In genomic region chr10:117312168-117312567, GRCm38 (mm10) we compare ENCODE assay signal across 31 mouse cellular contexts. TPM values are rescaled to one million over a fixed set of nuclear protein-coding genes. Genes with fewer than 3 reads are reported as not detected.
"Had no signal": no experiment of that assay in that cellular context is flagged by ENCODE, and none has a peak within 500 bp of the region (broad histone marks: within the 10 kb centered on the region; RNA-seq: fewer than 3 reads in every experiment).

No protein-coding gene starts in this region.

- H3K9ac ChIP-seq: embryonic facial prominence, embryonic 12.5 days; embryonic facial prominence, embryonic 13.5 days; embryonic facial prominence, embryonic 15.5 days; forebrain, embryonic 12.5 days; forebrain, embryonic 13.5 days; forebrain, embryonic 15.5 days; forebrain, postnatal 0 days had no signal

- H3K4me2 ChIP-seq: embryonic facial prominence, embryonic 12.5 days; embryonic facial prominence, embryonic 13.5 days; embryonic facial prominence, embryonic 15.5 days; forebrain, embryonic 12.5 days; forebrain, embryonic 13.5 days; forebrain, embryonic 15.5 days had no signal

- H3K36me3 ChIP-seq: embryonic facial prominence, embryonic 10.5 days; embryonic facial prominence, embryonic 12.5 days; embryonic facial prominence, embryonic 13.5 days; embryonic facial prominence, embryonic 15.5 days; forebrain, embryonic 10.5 days; forebrain, embryonic 12.5 days; forebrain, embryonic 15.5 days had no signal

- H3K9me3 ChIP-seq: embryonic facial prominence, embryonic 10.5 days; embryonic facial prominence, embryonic 12.5 days; embryonic facial prominence, embryonic 13.5 days; embryonic facial prominence, embryonic 15.5 days; forebrain, embryonic 10.5 days; forebrain, embryonic 12.5 days; forebrain, embryonic 13.5 days; forebrain, embryonic 15.5 days had no signal

- ATAC-seq: forebrain, embryonic 13.5 days; forebrain, embryonic 14.5 days; forebrain, embryonic 15.5 days; forebrain, embryonic 16.5 days; forebrain, postnatal 0 days had no signal

- H3K4me3 ChIP-seq: embryonic facial prominence, embryonic 10.5 days; embryonic facial prominence, embryonic 12.5 days; embryonic facial prominence, embryonic 13.5 days; embryonic facial prominence, embryonic 15.5 days; erythroblast, embryonic 14.5 days; forebrain, embryonic 10.5 days; forebrain, embryonic 12.5 days; forebrain, embryonic 13.5 days; forebrain, embryonic 15.5 days; gastrocnemius, adult 2 months; heart, adult 2 months had no signal

- H3K27me3 ChIP-seq: embryonic facial prominence, embryonic 12.5 days; embryonic facial prominence, embryonic 13.5 days; embryonic facial prominence, embryonic 15.5 days; forebrain, embryonic 12.5 days; forebrain, embryonic 13.5 days; forebrain, embryonic 15.5 days had no signal

- H3K4me1 ChIP-seq: embryonic facial prominence, embryonic 10.5 days; embryonic facial prominence, embryonic 12.5 days; embryonic facial prominence, embryonic 13.5 days; embryonic facial prominence, embryonic 15.5 days; forebrain, embryonic 10.5 days; forebrain, embryonic 12.5 days; forebrain, embryonic 13.5 days; forebrain, embryonic 15.5 days had no signal

- H3K27ac ChIP-seq: embryonic facial prominence, embryonic 10.5 days; embryonic facial prominence, embryonic 12.5 days; embryonic facial prominence, embryonic 13.5 days; embryonic facial prominence, embryonic 15.5 days; forebrain, embryonic 10.5 days; forebrain, embryonic 12.5 days; forebrain, embryonic 13.5 days; forebrain, embryonic 15.5 days; gastrocnemius, adult 2 months; heart, adult 2 months had no signal

- DNase-seq: cerebellum, adult 2 months; cerebellum, adult 8-10 months; cerebellum, adult 9-10 months; cerebellum, adult 9-11 months; cerebellum, postnatal 10 days; cerebellum, postnatal 14 days; cerebellum, postnatal 25 days; cerebellum, postnatal 36 days; embryo, embryonic 11 days; forebrain, postnatal 0 days; gastrocnemius, adult 2 months; gastrocnemius, postnatal 10 days; gastrocnemius, postnatal 14 days; gastrocnemius, postnatal 25 days; gastrocnemius, postnatal 36 days; heart, adult 18-20 months; heart, adult 2 months had no signal

RNA-seq across cellular contexts. Expression of gene Lyz1, which starts 19.5 kb away (rescaled TPM):
- total RNA-seq: common myeloid progenitor, adult 5-6 weeks; forebrain, postnatal 0 days had no signal
- polyA plus RNA-seq: embryonic facial prominence, embryonic 10.5 days; embryonic facial prominence, embryonic 11.5 days; embryonic facial prominence, embryonic 12.5 days; embryonic facial prominence, embryonic 13.5 days; erythroblast, embryonic 14.5 days; forebrain, embryonic 10.5 days; forebrain, embryonic 11.5 days; forebrain, embryonic 12.5 days; forebrain, embryonic 13.5 days; forebrain, embryonic 14.5 days; forebrain, embryonic 15.5 days; forebrain, embryonic 16.5 days had no signal
